Mouse (Mus musculus) kidney, postnatal 25 days (tissue): Measurements from ENCODE around the gene Cd80.
A peak's percentile ranks its signal among the peaks of the same experiment; 100 is the strongest.
"Not testable (repeated sequence)": the region's sequence is repeated elsewhere in the genome, so short reads cannot be mapped to it uniquely, and the experiment has no call there.

Source experiments
- DNase-seq, 2 experiments: peaks; one replicate each; pipeline ENCODE4 v3.0.0; 2021; ENCODE audit warnings: mixed read lengths in 2 of 2

The Cd80 gene

GRCm38 (mm10) chr16:38474677-38475286, 19.4 kb downstream of the Cd80 start:
- no peak for DNase-seq

GRCm38 (mm10) chr16:38475681-38476311, 20.4 kb downstream of the Cd80 start:
- DNase-seq: no peak

- peak in 1 of 2 experiments; percentile 27 for DNase-seq
Observed at GRCm38 (mm10) chr16:38476312-38477240, 21.2 kb downstream of the Cd80 start.

GRCm38 (mm10) chr16:38477241-38477608, 21.9 kb downstream of the Cd80 start:
- not testable (repeated sequence) for DNase-seq

GRCm38 (mm10) chr16:38478296-38478695, 22.9 kb downstream of the Cd80 start:
- DNase-seq: no peak

GRCm38 (mm10) chr16:38481327-38481726, 26.0 kb downstream of the Cd80 start:
- DNase-seq: no peak

GRCm38 (mm10) chr16:38482780-38483562, 27.6 kb downstream of the Cd80 start:
- DNase-seq: peak; percentile 42 to 65

GRCm38 (mm10) chr16:38483582-38484309, 28.4 kb downstream of the Cd80 start:
- DNase-seq: peak in 1 of 2 experiments; percentile 36

GRCm38 (mm10) chr16:38492551-38492950, 37.2 kb downstream of the Cd80 start:
- no peak for DNase-seq

GRCm38 (mm10) chr16:38493890-38494289, 38.5 kb downstream of the Cd80 start:
- peak in 1 of 2 experiments; percentile 12 for DNase-seq

GRCm38 (mm10) chr16:38496604-38497140, 41.3 kb downstream of the Cd80 start:
- DNase-seq: no peak

GRCm38 (mm10) chr16:38502469-38502868, 47.1 kb downstream of the Cd80 start:
- DNase-seq: no peak

GRCm38 (mm10) chr16:38503528-38503927, 48.2 kb downstream of the Cd80 start:
- DNase-seq: no peak

- DNase-seq: peak; percentile 65 to 66
Observed at GRCm38 (mm10) chr16:38506041-38506634, 50.8 kb downstream of the Cd80 start.

GRCm38 (mm10) chr16:38510846-38511245, 55.5 kb downstream of the Cd80 start:
- no peak for DNase-seq

GRCm38 (mm10) chr16:38519140-38519539, 63.8 kb downstream of the Cd80 start:
- no peak for DNase-seq

- no peak for DNase-seq
Observed at GRCm38 (mm10) chr16:38521211-38521987, 66.0 kb downstream of the Cd80 start.

- DNase-seq: peak; percentile 96 to 97
Observed at GRCm38 (mm10) chr16:38522129-38523084, 67.0 kb downstream of the Cd80 start, which contains the start of gene Timmdc1. Gene Timmdc1, minus strand, starts transcription at chr16:38522663.

- DNase-seq: no peak
Observed at GRCm38 (mm10) chr16:38526264-38526663, 70.9 kb downstream of the Cd80 start.
